Mouse (Mus musculus): ENCODE results near the gene Rad23a.

DNA sequence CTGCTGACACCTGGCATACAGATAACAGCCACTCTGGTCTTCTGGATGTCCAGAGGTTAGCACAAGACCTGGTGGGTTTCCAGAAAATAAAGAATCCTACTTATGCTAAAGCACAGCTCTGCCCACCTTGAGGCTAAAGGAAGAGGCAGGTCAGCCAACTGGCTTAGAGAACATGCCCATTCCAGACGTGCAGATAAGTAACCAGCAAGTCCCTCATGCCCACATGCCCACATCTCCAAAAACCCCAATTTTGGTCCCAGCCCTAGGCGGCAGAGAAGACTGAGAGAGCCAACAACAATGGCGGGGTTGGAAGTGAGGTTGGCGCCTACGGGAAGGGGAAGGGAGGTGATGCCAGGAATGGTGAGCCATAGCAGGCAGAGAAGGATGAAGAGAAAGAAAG lies 51.1 kb downstream of the Rad23a start:
- TF ChIP-seq CTCF (IDR thresholded peaks at IDR 0.05; ENCODE audit: extremely low read depth, insufficient read length, insufficient replicate concordance, low read depth, low read length) (no peak), POLR2A (IDR thresholded peaks at IDR 0.05; ENCODE audit: low read depth, low read length) (no peak)
